ENCODE assay signal across 24 mouse cellular contexts in genomic region chr1:91137036-91137435, GRCm38 (mm10). TPM values are rescaled to one million over a fixed set of nuclear protein-coding genes. Genes with fewer than 3 reads are reported as not detected.
"Had no signal": no experiment of that assay in that cellular context is flagged by ENCODE, and none has a peak within 500 bp of the region (broad histone marks: within the 10 kb centered on the region; RNA-seq: fewer than 3 reads in every experiment).

No protein-coding gene starts in this region.

- ATAC-seq: liver, postnatal 0 days; midbrain, embryonic 16.5 days had no signal

- H3K4me3 ChIP-seq: liver, embryonic 15.5 days; lung, embryonic 15.5 days; megakaryocyte, embryonic 14.5 days; midbrain, embryonic 10.5 days; midbrain, embryonic 12.5 days; myocyte; neural tube, embryonic 13.5 days; neural tube, embryonic 15.5 days had no signal

- H3K36me3 ChIP-seq: liver, embryonic 15.5 days; lung, embryonic 15.5 days; midbrain, embryonic 10.5 days; midbrain, embryonic 12.5 days; neural tube, embryonic 13.5 days; neural tube, embryonic 15.5 days had no signal

- H3K27ac ChIP-seq: liver, embryonic 15.5 days; lung, embryonic 15.5 days; macrophage; midbrain, embryonic 10.5 days; midbrain, embryonic 12.5 days; neural tube, embryonic 13.5 days; neural tube, embryonic 15.5 days had no signal

- H3K9ac ChIP-seq: liver, embryonic 15.5 days; liver, postnatal 0 days; lung, embryonic 15.5 days; midbrain, embryonic 12.5 days; neural tube, embryonic 13.5 days; neural tube, embryonic 15.5 days had no signal

- H3K4me2 ChIP-seq: liver, embryonic 15.5 days; lung, embryonic 15.5 days; midbrain, embryonic 12.5 days; neural tube, embryonic 13.5 days; neural tube, embryonic 15.5 days had no signal

- H3K27me3 ChIP-seq: liver, embryonic 15.5 days; lung, embryonic 15.5 days; midbrain, embryonic 12.5 days; neural tube, embryonic 13.5 days; neural tube, embryonic 15.5 days had no signal

- DNase-seq: liver, postnatal 0 days; lung, adult 2 months; lung, postnatal 10 days; lung, postnatal 36 days; midbrain, embryonic 14.5 days; retina, postnatal 1 day; right cerebral cortex, adult 18-20 months; right cerebral cortex, postnatal 25 days; right cerebral cortex, postnatal 4 days; spleen, adult 18-20 months; thymus, adult 2 months; thymus, postnatal 25 days; thymus, postnatal 4 days had no signal

- H3K9me3 ChIP-seq: liver, embryonic 15.5 days; lung, embryonic 15.5 days; megakaryocyte, embryonic 14.5 days; midbrain, embryonic 10.5 days; midbrain, embryonic 12.5 days; neural tube, embryonic 13.5 days; neural tube, embryonic 15.5 days had no signal

- H3K4me1 ChIP-seq: liver, embryonic 15.5 days; lung, embryonic 15.5 days; megakaryocyte, embryonic 14.5 days; midbrain, embryonic 12.5 days; neural tube, embryonic 13.5 days; neural tube, embryonic 15.5 days had no signal

RNA-seq across cellular contexts. Expression of gene Rbm44, which starts 7.9 kb away (rescaled TPM):
- polyA plus RNA-seq: lung, adult 2 months; myocyte; small intestine, adult 2 months had no signal
